Mouse (Mus musculus) stomach, embryonic 15.5 days (tissue): ENCODE data around the gene Naa40. TPM values are rescaled to one million over a fixed set of nuclear protein-coding genes. Genes with fewer than 3 reads are reported as not detected.

Experiments used
- ATAC-seq: fragments of 200-750 bp; cut with Nextera tagmentation; 2 replicates; pipeline ENCODE4 v1.8.0; 2017; ENCODE audit warnings: low read depth, moderate number of reproducible peaks, moderate TSS enrichment; ENCODE audit not compliant: insufficient read depth, low FRiP score
- H3K27ac ChIP-seq: fragments of 300-500 bp; sonication (generic); 2 replicates; pipeline ENCODE4 v1.5.1; 2015; ENCODE audit warnings: mild to moderate bottlenecking, inconsistent platforms
- H3K27me3 ChIP-seq: fragments of 300-500 bp; sonication (generic); replicated peaks from 2 replicates; pipeline ENCODE4 v1.6.1; 2015; ENCODE audit warnings: inconsistent platforms
- H3K36me3 ChIP-seq: fragments of 300-500 bp; sonication (generic); 2 replicates; pipeline ENCODE4 v1.6.1; 2015; ENCODE audit warnings: inconsistent platforms
- H3K4me1 ChIP-seq: fragments of 300-500 bp; sonication (generic); 2 replicates; pipeline ENCODE4 v1.6.1; 2015; ENCODE audit warnings: inconsistent platforms
- H3K4me2 ChIP-seq: fragments of 300-500 bp; sonication (generic); 2 replicates; pipeline ENCODE4 v1.6.1; 2015; ENCODE audit warnings: mild to moderate bottlenecking, inconsistent platforms
- H3K4me3 ChIP-seq: fragments of 300-500 bp; sonication (generic); replicated peaks from 2 replicates; pipeline ENCODE4 v1.5.1; 2015; ENCODE audit warnings: inconsistent platforms
- H3K9ac ChIP-seq: fragments of 300-500 bp; sonication (generic); 2 replicates; pipeline ENCODE4 v1.6.1; 2015; ENCODE audit warnings: inconsistent platforms
- H3K9me3 ChIP-seq: fragments of 300-500 bp; sonication (generic); 2 replicates; pipeline ENCODE4 v1.6.1; 2016; ENCODE audit warnings: inconsistent platforms
- WGBS: fragments of 180-500 bp; shearing (Covaris S2); methylation state at CpG from one replicate; pipeline ENCODE4 v1.1.7; 2015; 5-methylcytosine and 5-hydroxymethylcytosine counted together
- polyA plus RNA-seq: library from polyadenylated mRNA; unstranded; fragments of >200 nt; fragmentation: Nextera tagmentation; extraction: Ambion mirVana; gene quantifications from 2 replicates; pipeline ENCODE4 v1.2.1, GENCODE M21; 2015

Gene Naa40
- polyA plus RNA-seq, 1 experiment from 2014 or later, result 47.0 TPM

- H3K27me3 ChIP-seq, result no peaks in the 10 kb centered on the region
- WGBS, result 86% methylated on average over 1 of the region's 1 CpGs
- H3K4me2 ChIP-seq, result no peak overlapping the region
- H3K36me3 ChIP-seq, result no peaks in the 10 kb centered on the region
- no peak for ATAC-seq
- no peak overlapping the region for H3K4me3 ChIP-seq
- no peaks in the 10 kb centered on the region for H3K9me3 ChIP-seq
- peaks cover 34% of the 10 kb centered on the region for H3K4me1 ChIP-seq
- no peak overlapping the region for H3K27ac ChIP-seq
- no peak overlapping the region for H3K9ac ChIP-seq
Observed at GRCm38 (mm10) chr19:7262592-7262991, 21.6 kb upstream of the Naa40 start.

- no peaks in the 10 kb centered on the region for H3K27me3 ChIP-seq
- peaks cover 28% of the 10 kb centered on the region for H3K4me1 ChIP-seq
- no peaks in the 10 kb centered on the region for H3K9me3 ChIP-seq
- no peak for ATAC-seq
- no peak overlapping the region for H3K4me2 ChIP-seq
- no peak overlapping the region for H3K9ac ChIP-seq
- no peak overlapping the region for H3K27ac ChIP-seq
- WGBS, result 95% methylated on average over 3 of the region's 3 CpGs
- H3K36me3 ChIP-seq, result no peaks in the 10 kb centered on the region
- no peak overlapping the region for H3K4me3 ChIP-seq
Observed at GRCm38 (mm10) chr19:7261964-7262363, 21.0 kb upstream of the Naa40 start.

GRCm38 (mm10) chr19:7261476-7261875, 20.5 kb upstream of the Naa40 start:
- no peak for ATAC-seq
- no peak overlapping the region for H3K4me2 ChIP-seq
- 92% methylated on average over 1 of the region's 1 CpGs for WGBS
- H3K36me3 ChIP-seq, result no peaks in the 10 kb centered on the region
- H3K27me3 ChIP-seq, result no peaks in the 10 kb centered on the region
- H3K4me1 ChIP-seq, result peaks cover 23% of the 10 kb centered on the region
- no peak overlapping the region for H3K27ac ChIP-seq
- no peaks in the 10 kb centered on the region for H3K9me3 ChIP-seq
- no peak overlapping the region for H3K4me3 ChIP-seq
- no peak overlapping the region for H3K9ac ChIP-seq

DNA sequence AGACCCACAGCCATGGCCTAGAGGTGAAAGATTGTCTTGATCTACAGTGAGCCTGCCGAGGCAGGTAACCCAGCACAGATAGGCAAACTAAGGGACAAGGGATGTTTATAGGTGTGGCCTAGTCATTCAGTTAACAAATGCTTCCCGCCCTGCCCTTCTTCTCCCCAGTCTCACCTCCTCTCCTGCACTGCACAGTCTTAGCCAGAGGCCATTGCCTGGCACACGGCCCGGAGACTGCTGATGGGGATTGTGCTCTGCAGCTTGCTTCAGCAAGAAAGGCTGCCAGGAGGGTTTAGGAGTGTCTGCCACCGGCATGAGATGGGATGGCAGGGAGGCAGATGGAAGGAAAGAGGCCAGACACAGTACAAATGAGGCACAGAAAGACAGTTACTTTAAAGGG, 16.9 kb upstream of the Naa40 start:
- no peak overlapping the region for H3K27ac ChIP-seq
- H3K4me2 ChIP-seq, result no peak overlapping the region
- H3K9me3 ChIP-seq, result no peaks in the 10 kb centered on the region
- no peaks in the 10 kb centered on the region for H3K36me3 ChIP-seq
- H3K27me3 ChIP-seq, result no peaks in the 10 kb centered on the region
- 75% methylated on average over 5 of the region's 5 CpGs for WGBS
- ATAC-seq, result no peak
- no peaks in the 10 kb centered on the region for H3K4me1 ChIP-seq
- no peak overlapping the region for H3K4me3 ChIP-seq
- H3K9ac ChIP-seq, result no peak overlapping the region

- no peaks in the 10 kb centered on the region for H3K4me1 ChIP-seq
- H3K36me3 ChIP-seq, result no peaks in the 10 kb centered on the region
- no peak overlapping the region for H3K4me2 ChIP-seq
- H3K27me3 ChIP-seq, result no peaks in the 10 kb centered on the region
- ATAC-seq, result no peak
- WGBS, result 72% methylated on average over 3 of the region's 3 CpGs
- H3K4me3 ChIP-seq, result no peak overlapping the region
- H3K9ac ChIP-seq, result no peak overlapping the region
- no peak overlapping the region for H3K27ac ChIP-seq
- no peaks in the 10 kb centered on the region for H3K9me3 ChIP-seq
Observed at GRCm38 (mm10) chr19:7246021-7246420, 5.0 kb upstream of the Naa40 start.

GRCm38 (mm10) chr19:7240291-7240690, 692 bp downstream of the Naa40 start:
- Histone ChIP-seq H3K4me1 (peaks cover 7% of the 10 kb centered on the region), H3K4me3 (peak overlapping the region; percentile 86), H3K9ac (peak overlapping the region; percentile 69), H3K9me3 (no peaks in the 10 kb centered on the region), H3K27me3 (no peaks in the 10 kb centered on the region), H3K36me3 (peaks cover 5% of the 10 kb centered on the region), H3K4me2 (peak overlapping the region; percentile 88), H3K27ac (peak overlapping the region; percentile 89)
- ATAC-seq, result no peak
- 1% methylated on average over 13 of the region's 13 CpGs for WGBS

DNA sequence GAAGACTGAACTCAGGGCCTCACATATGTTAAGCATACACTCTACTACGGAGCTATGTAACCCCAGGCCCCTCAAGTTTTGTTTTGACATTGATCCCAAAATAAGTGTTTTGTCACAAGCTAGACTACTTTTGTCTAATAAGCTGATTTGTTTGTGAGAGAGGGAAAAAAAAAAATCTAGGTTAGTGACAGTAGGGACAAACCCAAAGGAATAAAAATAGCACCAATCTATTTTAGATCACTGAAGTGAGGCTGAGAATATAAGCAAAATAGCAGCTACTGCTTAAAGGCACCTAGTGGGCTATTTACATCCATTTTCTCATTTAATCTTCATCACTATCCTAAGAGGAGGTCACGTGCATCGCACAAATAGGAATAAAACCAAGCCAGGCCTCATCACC, 1.4 kb downstream of the Naa40 start:
- 90% methylated on average over 3 of the region's 3 CpGs for WGBS
- no peak for ATAC-seq
- no peaks in the 10 kb centered on the region for H3K9me3 ChIP-seq
- peaks cover 5% of the 10 kb centered on the region for H3K36me3 ChIP-seq
- peak overlapping the region; percentile 86; the same call in 1 of the 2 replicates for H3K4me3 ChIP-seq
- peak overlapping the region; percentile 69; the same call in 1 of the 2 replicates for H3K9ac ChIP-seq
- H3K27ac ChIP-seq, result no peak overlapping the region
- H3K4me1 ChIP-seq, result peaks cover 7% of the 10 kb centered on the region
- H3K27me3 ChIP-seq, result no peaks in the 10 kb centered on the region
- peak overlapping the region; percentile 88 for H3K4me2 ChIP-seq

DNA sequence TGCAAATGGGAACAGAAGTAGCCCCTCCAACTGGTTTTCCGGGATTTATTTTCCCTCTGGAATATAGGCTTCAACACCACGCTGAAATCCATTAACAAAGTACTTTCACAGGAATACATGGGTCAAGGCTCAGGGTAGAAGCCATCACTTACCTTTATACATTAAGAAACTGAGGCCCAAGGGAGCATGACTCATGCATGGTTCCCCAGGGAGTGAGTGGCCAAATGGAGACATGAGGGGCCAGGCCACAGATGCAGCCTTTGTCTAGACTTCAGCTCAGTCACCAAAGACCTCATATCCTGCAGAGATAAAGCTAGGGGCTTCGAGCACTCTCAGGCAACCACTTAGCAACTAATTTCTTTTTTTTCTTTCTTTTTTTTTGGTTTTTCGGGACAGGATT, 4.2 kb downstream of the Naa40 start:
- Histone ChIP-seq H3K9ac (no peak overlapping the region), H3K4me1 (peaks cover 7% of the 10 kb centered on the region), H3K4me3 (no peak overlapping the region), H3K36me3 (peaks cover 9% of the 10 kb centered on the region), H3K4me2 (no peak overlapping the region), H3K9me3 (no peaks in the 10 kb centered on the region), H3K27ac (no peak overlapping the region), H3K27me3 (no peaks in the 10 kb centered on the region)
- no peak for ATAC-seq
- 87% methylated on average over 4 of the region's 4 CpGs for WGBS

DNA sequence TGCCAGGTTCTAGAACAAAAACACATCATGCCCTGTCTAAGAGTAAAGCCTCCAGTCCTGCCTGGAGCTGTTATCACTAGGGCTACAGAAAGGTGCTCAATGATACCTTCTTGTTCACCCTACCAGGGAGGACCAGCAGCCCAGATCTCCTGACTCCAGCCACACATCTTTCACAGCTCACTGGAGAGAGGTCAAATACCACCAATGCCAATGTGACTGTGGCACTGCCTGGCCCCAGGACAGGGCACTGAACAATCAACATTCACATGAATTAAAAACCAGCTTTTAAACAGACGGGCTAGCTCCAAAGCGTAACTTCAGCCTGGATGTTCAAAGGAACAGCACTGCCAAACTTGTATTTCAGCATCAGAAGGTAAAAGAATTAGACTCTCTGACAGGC, 5.0 kb downstream of the Naa40 start:
- no peak overlapping the region for H3K9ac ChIP-seq
- H3K27me3 ChIP-seq, result no peaks in the 10 kb centered on the region
- H3K4me3 ChIP-seq, result no peak overlapping the region
- H3K9me3 ChIP-seq, result no peaks in the 10 kb centered on the region
- H3K36me3 ChIP-seq, result peaks cover 16% of the 10 kb centered on the region
- WGBS, result 92% methylated on average over 2 of the region's 2 CpGs
- ATAC-seq, result no peak
- H3K4me2 ChIP-seq, result no peak overlapping the region
- no peak overlapping the region for H3K27ac ChIP-seq
- peaks cover 7% of the 10 kb centered on the region for H3K4me1 ChIP-seq

DNA sequence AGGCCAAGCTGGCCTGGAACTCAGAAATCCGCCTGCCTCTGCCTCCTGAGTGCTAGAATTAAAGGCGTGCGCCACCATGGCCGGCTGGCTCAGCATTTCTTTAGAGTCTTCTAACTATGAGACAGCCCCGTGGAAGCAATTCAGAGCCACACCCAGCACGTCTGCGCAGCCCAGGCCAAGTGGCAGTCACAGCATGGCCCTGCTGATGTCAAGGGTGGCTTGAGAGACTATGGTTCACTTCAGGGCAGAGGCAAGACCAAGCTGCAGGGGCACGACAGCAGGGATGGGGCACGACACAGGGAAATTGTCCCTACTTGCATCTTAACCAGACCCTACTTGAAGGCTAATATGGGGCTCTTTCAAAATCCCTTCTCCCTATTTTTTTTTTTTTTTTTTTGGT, 5.5 kb downstream of the Naa40 start:
- 94% methylated on average over 9 of the region's 9 CpGs for WGBS
- peaks cover 7% of the 10 kb centered on the region for H3K4me1 ChIP-seq
- no peak overlapping the region for H3K9ac ChIP-seq
- H3K4me3 ChIP-seq, result no peak overlapping the region
- peaks cover 17% of the 10 kb centered on the region for H3K36me3 ChIP-seq
- no peaks in the 10 kb centered on the region for H3K9me3 ChIP-seq
- H3K27ac ChIP-seq, result no peak overlapping the region
- no peak overlapping the region for H3K4me2 ChIP-seq
- H3K27me3 ChIP-seq, result no peaks in the 10 kb centered on the region
- ATAC-seq, result no peak

- Histone ChIP-seq H3K9me3 (no peaks in the 10 kb centered on the region), H3K9ac (no peak overlapping the region), H3K4me3 (no peak overlapping the region), H3K27ac (no peak overlapping the region), H3K4me1 (peaks cover under 1% of the 10 kb centered on the region), H3K36me3 (peaks cover 25% of the 10 kb centered on the region), H3K27me3 (no peaks in the 10 kb centered on the region), H3K4me2 (no peak overlapping the region)
- peak; percentile 72; the same call in 1 of the 2 replicates for ATAC-seq
- 55% methylated on average over 8 of the region's 8 CpGs for WGBS
Observed at GRCm38 (mm10) chr19:7234537-7235221, 6.3 kb downstream of the Naa40 start.

- 73% methylated on average over 6 of the region's 6 CpGs for WGBS
- H3K27me3 ChIP-seq, result no peaks in the 10 kb centered on the region
- no peak overlapping the region for H3K4me2 ChIP-seq
- peaks cover 35% of the 10 kb centered on the region for H3K36me3 ChIP-seq
- no peaks in the 10 kb centered on the region for H3K9me3 ChIP-seq
- no peaks in the 10 kb centered on the region for H3K4me1 ChIP-seq
- H3K27ac ChIP-seq, result peak overlapping the region; percentile 58
- ATAC-seq, result peak; percentile 50
- no peak overlapping the region for H3K4me3 ChIP-seq
- no peak overlapping the region for H3K9ac ChIP-seq
Observed at GRCm38 (mm10) chr19:7226511-7226914, 14.5 kb downstream of the Naa40 start.
